Mouse (Mus musculus) hindbrain, embryonic 12.5 days (tissue): ENCODE measurements around the gene Cd151. TPM values are rescaled to one million over a fixed set of nuclear protein-coding genes. Genes with fewer than 3 reads are reported as not detected.
A peak's percentile ranks its signal among the peaks of the same experiment; 100 is the strongest.

ENCODE experiments used
- ATAC-seq: fragments of 200-750 bp; cut with Nextera tagmentation; 2 replicates; pipeline ENCODE4 v1.8.0; 2017; ENCODE audit warnings: moderate TSS enrichment; ENCODE audit not compliant: low FRiP score
- H3K27ac ChIP-seq: fragments of 300-500 bp; sonication (generic); 2 replicates; pipeline ENCODE4 v1.5.1; 2016; ENCODE audit warnings: mild to moderate bottlenecking
- H3K27me3 ChIP-seq: fragments of 300-500 bp; sonication (generic); 2 replicates; pipeline ENCODE4 v1.6.1; 2016; ENCODE audit warnings: mild to moderate bottlenecking
- H3K36me3 ChIP-seq: fragments of 300-500 bp; sonication (generic); 2 replicates; pipeline ENCODE4 v1.6.1; 2016; ENCODE audit warnings: mild to moderate bottlenecking
- H3K4me1 ChIP-seq: fragments of 300-500 bp; sonication (generic); 2 replicates; pipeline ENCODE4 v1.6.1; 2016
- H3K4me2 ChIP-seq: fragments of 300-500 bp; sonication (generic); replicated peaks from 2 replicates; pipeline ENCODE4 v1.6.1; 2016; ENCODE audit warnings: mild to moderate bottlenecking
- H3K4me3 ChIP-seq: fragments of 300-500 bp; sonication (generic); 2 replicates; pipeline ENCODE4 v1.5.1; 2016; ENCODE audit warnings: mild to moderate bottlenecking
- H3K9ac ChIP-seq: fragments of 300-500 bp; sonication (generic); 2 replicates; pipeline ENCODE4 v1.6.1; 2016; ENCODE audit warnings: mild to moderate bottlenecking, moderate library complexity
- H3K9me3 ChIP-seq: fragments of 300-500 bp; sonication (generic); replicated peaks from 2 replicates; pipeline ENCODE4 v1.6.1; 2016; ENCODE audit warnings: mild to moderate bottlenecking
- WGBS: fragments of 180-500 bp; shearing (Covaris S2); methylation state at CpG from one replicate; pipeline ENCODE4 v1.1.7; 2016; 5-methylcytosine and 5-hydroxymethylcytosine counted together
- polyA plus RNA-seq: library from polyadenylated mRNA; unstranded; fragments of >200 nt; fragmentation: Nextera tagmentation; extraction: Ambion mirVana; gene quantifications from 2 replicates; pipeline ENCODE4 v1.2.1, GENCODE M21; 2016

Cd151 gene
- 14.4 and 17.3 TPM in 2 replicates for polyA plus RNA-seq

GRCm38 (mm10) chr7:141467230-141468030 lies at the start of gene Cd151:
Cd151 (plus strand) TSS chr7:141467392.
- H3K4me2 ChIP-seq = peak within 1 kb of the TSS; percentile 65
- H3K9me3 ChIP-seq = no peaks in the 10 kb centered on the region
- peak within 1 kb of the TSS; percentile 92 for H3K27ac ChIP-seq
- under 1% methylated on average over 52 of the region's 52 CpGs for WGBS
- peak within 1 kb of the TSS; percentile 77 for H3K9ac ChIP-seq
- ATAC-seq = peak; percentile 59
- peak within 1 kb of the TSS; percentile 61 for H3K4me3 ChIP-seq
- H3K4me1 ChIP-seq = peaks cover 45% of the 10 kb centered on the region
- H3K27me3 ChIP-seq = peaks cover 45% of the 10 kb centered on the region
- H3K36me3 ChIP-seq = peaks cover 29% of the 10 kb centered on the region

GRCm38 (mm10) chr7:141417731-141418681 lies 49.2 kb upstream of the Cd151 start:
- H3K36me3 ChIP-seq = no peaks in the 10 kb centered on the region
- no peak overlapping the region for H3K4me3 ChIP-seq
- H3K27me3 ChIP-seq = peaks cover 5% of the 10 kb centered on the region; the same call in 1 of the 2 replicates
- no peak overlapping the region for H3K4me2 ChIP-seq
- H3K4me1 ChIP-seq = peaks cover 9% of the 10 kb centered on the region
- no peak overlapping the region for H3K27ac ChIP-seq
- no peak overlapping the region for H3K9ac ChIP-seq
- H3K9me3 ChIP-seq = no peaks in the 10 kb centered on the region
- ATAC-seq = no peak
- 72% methylated on average over 8 of the region's 8 CpGs for WGBS

- no peak for ATAC-seq
- 82% methylated on average over 7 of the region's 7 CpGs for WGBS
- Histone ChIP-seq H3K4me2 (no peak overlapping the region), H3K27ac (no peak overlapping the region), H3K4me3 (no peak overlapping the region), H3K4me1 (peaks cover 5% of the 10 kb centered on the region; the same call in 1 of the 2 replicates), H3K36me3 (no peaks in the 10 kb centered on the region), H3K9ac (no peak overlapping the region), H3K27me3 (peaks cover 5% of the 10 kb centered on the region; the same call in 1 of the 2 replicates), H3K9me3 (no peaks in the 10 kb centered on the region)
Measured at GRCm38 (mm10) chr7:141418970-141419369, 48.2 kb upstream of the Cd151 start.

- H3K4me2 ChIP-seq = no peak overlapping the region
- 85% methylated on average over 9 of the region's 9 CpGs for WGBS
- peaks cover 5% of the 10 kb centered on the region; the same call in 1 of the 2 replicates for H3K27me3 ChIP-seq
- no peak overlapping the region for H3K4me3 ChIP-seq
- H3K27ac ChIP-seq = no peak overlapping the region
- H3K9ac ChIP-seq = no peak overlapping the region
- H3K4me1 ChIP-seq = no peaks in the 10 kb centered on the region
- H3K9me3 ChIP-seq = no peaks in the 10 kb centered on the region
- no peaks in the 10 kb centered on the region for H3K36me3 ChIP-seq
- no peak for ATAC-seq
Measured at GRCm38 (mm10) chr7:141420030-141420702, 47.0 kb upstream of the Cd151 start.

GRCm38 (mm10) chr7:141423811-141424210 lies 43.4 kb upstream of the Cd151 start:
- no peaks in the 10 kb centered on the region for H3K9me3 ChIP-seq
- H3K4me3 ChIP-seq = no peak overlapping the region
- ATAC-seq = no peak
- peaks cover 6% of the 10 kb centered on the region for H3K4me1 ChIP-seq
- H3K9ac ChIP-seq = no peak overlapping the region
- peaks cover 2% of the 10 kb centered on the region for H3K27me3 ChIP-seq
- 71% methylated on average over 4 of the region's 4 CpGs for WGBS
- peaks cover 11% of the 10 kb centered on the region; the same call in 1 of the 2 replicates for H3K36me3 ChIP-seq
- no peak overlapping the region for H3K27ac ChIP-seq
- no peak overlapping the region for H3K4me2 ChIP-seq

GRCm38 (mm10) chr7:141426948-141427730 lies 40.1 kb upstream of the Cd151 start:
- Histone ChIP-seq H3K4me2 (no peak overlapping the region), H3K9me3 (no peaks in the 10 kb centered on the region), H3K36me3 (peaks cover 32% of the 10 kb centered on the region), H3K4me3 (no peak overlapping the region), H3K9ac (no peak overlapping the region), H3K27ac (no peak overlapping the region), H3K27me3 (no peaks in the 10 kb centered on the region; the same call in 1 of the 2 replicates), H3K4me1 (peaks cover 21% of the 10 kb centered on the region)
- 79% methylated on average over 12 of the region's 12 CpGs for WGBS
- ATAC-seq = no peak

GRCm38 (mm10) chr7:141428701-141429100 lies 38.5 kb upstream of the Cd151 start:
- ATAC-seq = no peak
- H3K9me3 ChIP-seq = no peaks in the 10 kb centered on the region

GRCm38 (mm10) chr7:141429310-141429709 lies 37.9 kb upstream of the Cd151 start, which contains the start of gene Cend1:
Cend1 (minus strand) TSS chr7:141429491.
- peak; percentile 82 for ATAC-seq
- Histone ChIP-seq H3K36me3 (peaks cover 45% of the 10 kb centered on the region), H3K4me3 (peak within 1 kb of the TSS; percentile 42), H3K4me2 (peak within 1 kb of the TSS; percentile 63), H3K27ac (peak within 1 kb of the TSS; percentile 68), H3K9me3 (no peaks in the 10 kb centered on the region), H3K9ac (peak within 1 kb of the TSS; percentile 71), H3K27me3 (no peaks in the 10 kb centered on the region; the same call in 1 of the 2 replicates), H3K4me1 (peaks cover 37% of the 10 kb centered on the region)
- 2% methylated on average over 19 of the region's 19 CpGs for WGBS

More at GRCm38 (mm10) chr7:141428701-141429100, 38.5 kb upstream of the Cd151 start:
- peaks cover 45% of the 10 kb centered on the region for H3K36me3 ChIP-seq
- peaks cover 31% of the 10 kb centered on the region for H3K4me1 ChIP-seq
- peak overlapping the region; percentile 42 for H3K4me3 ChIP-seq
- H3K9ac ChIP-seq = peak overlapping the region; percentile 71
- H3K27me3 ChIP-seq = no peaks in the 10 kb centered on the region; the same call in 1 of the 2 replicates
- H3K27ac ChIP-seq = peak overlapping the region; percentile 68
- peak overlapping the region; percentile 63 for H3K4me2 ChIP-seq
- 56% methylated on average over 5 of the region's 5 CpGs for WGBS

GRCm38 (mm10) chr7:141429840-141430584 lies 37.2 kb upstream of the Cd151 start:
- no peak overlapping the region for H3K9ac ChIP-seq

GRCm38 (mm10) chr7:141430585-141431240 lies 36.5 kb upstream of the Cd151 start:
- Histone ChIP-seq H3K27ac (no peak overlapping the region), H3K36me3 (peaks cover 45% of the 10 kb centered on the region), H3K4me2 (no peak overlapping the region), H3K9ac (no peak overlapping the region), H3K9me3 (no peaks in the 10 kb centered on the region), H3K27me3 (no peaks in the 10 kb centered on the region; the same call in 1 of the 2 replicates), H3K4me1 (peaks cover 49% of the 10 kb centered on the region), H3K4me3 (no peak overlapping the region)
- no peak for ATAC-seq
- WGBS = 92% methylated on average over 9 of the region's 9 CpGs

More at GRCm38 (mm10) chr7:141429840-141430584, 37.2 kb upstream of the Cd151 start:
- Histone ChIP-seq H3K4me2 (peak overlapping the region; percentile 63; the same call in 1 of the 2 replicates), H3K27ac (no peak overlapping the region), H3K4me1 (peaks cover 42% of the 10 kb centered on the region), H3K36me3 (peaks cover 45% of the 10 kb centered on the region), H3K4me3 (no peak overlapping the region), H3K27me3 (no peaks in the 10 kb centered on the region; the same call in 1 of the 2 replicates), H3K9me3 (no peaks in the 10 kb centered on the region)
- ATAC-seq = 0 out of 2 replicates have a peak, but pooled peaks have one; percentile 15
- 63% methylated on average over 9 of the region's 9 CpGs for WGBS
